8 mouse cellular contexts compared by ENCODE assay signal in genomic region chr10:39320798-39321622, GRCm38 (mm10). TPM values are rescaled to one million over a fixed set of nuclear protein-coding genes. Genes with fewer than 3 reads are reported as not detected.
DNase-seq lines count a peak whose midpoint lies in the region; ATAC-seq lines count a peak whose summit lies in the region.

No protein-coding gene starts in this region.

- H3K36me3 ChIP-seq in forebrain, embryonic 15.5 days: no peaks in the 10 kb centered on the region
- no peaks in the 10 kb centered on the region for H3K36me3 ChIP-seq in hindbrain, embryonic 13.5 days
- no peaks in the 10 kb centered on the region for H3K36me3 ChIP-seq in midbrain, embryonic 11.5 days (ENCODE audit: control insufficient read depth, insufficient read depth, low read length)

- peak overlapping the region; percentile 90 for H3K27ac ChIP-seq in forebrain, embryonic 15.5 days (replicated peaks)
- peak overlapping the region; percentile 25; the same call in 1 of the 2 replicates for H3K27ac ChIP-seq in hindbrain, embryonic 13.5 days
- no peak overlapping the region for H3K27ac ChIP-seq in midbrain, embryonic 11.5 days (ENCODE audit: low read depth, low read length)

- no peak overlapping the region for H3K4me3 ChIP-seq in forebrain, embryonic 15.5 days
- no peak overlapping the region for H3K4me3 ChIP-seq in hindbrain, embryonic 13.5 days
- H3K4me3 ChIP-seq in midbrain, embryonic 11.5 days (ENCODE audit: low read depth, low read length): no peak overlapping the region

- H3K9ac ChIP-seq in forebrain, embryonic 15.5 days (replicated peaks): no peak overlapping the region
- no peak overlapping the region for H3K9ac ChIP-seq in hindbrain, embryonic 13.5 days
- no peak overlapping the region for H3K9ac ChIP-seq in midbrain, embryonic 11.5 days (ENCODE audit: low read length)

- peak; percentile 5 for DNase-seq in right cerebral cortex, adult 18-20 months
- no peak for DNase-seq in right cerebral cortex, postnatal 25 days
- DNase-seq in midbrain, embryonic 11.5 days (ENCODE audit: low spot score, missing footprints): peak; percentile 83
- DNase-seq in kidney, postnatal 14 days: no peak
- DNase-seq in urinary bladder, postnatal 4 days (ENCODE audit: low spot score in 2 of 2): no peak
- no peak for DNase-seq in thymus, postnatal 4 days

- H3K9me3 ChIP-seq in forebrain, embryonic 15.5 days: no peaks in the 10 kb centered on the region
- H3K9me3 ChIP-seq in hindbrain, embryonic 13.5 days: no peaks in the 10 kb centered on the region
- H3K9me3 ChIP-seq in midbrain, embryonic 11.5 days (ENCODE audit: control insufficient read depth, low read length): no peaks in the 10 kb centered on the region

- peak; percentile 95 for ATAC-seq in forebrain, embryonic 15.5 days (replicated peaks)
- ATAC-seq in hindbrain, embryonic 13.5 days (ENCODE audit: low FRiP score): peak; percentile 84
- peak; percentile 24; the same call in 1 of the 2 replicates for ATAC-seq in midbrain, embryonic 11.5 days (ENCODE audit: low FRiP score)

- 32% methylated on average over 17 of the region's 17 CpGs for WGBS in forebrain, embryonic 15.5 days
- WGBS in hindbrain, embryonic 13.5 days: 57% methylated on average over 17 of the region's 17 CpGs
- WGBS in midbrain, embryonic 11.5 days: 77% methylated on average over 17 of the region's 17 CpGs

- H3K4me2 ChIP-seq in forebrain, embryonic 15.5 days (replicated peaks): peak overlapping the region; percentile 12; the same call in 1 of the 2 replicates
- 0 out of 2 replicates have a peak overlapping the region, but pooled peaks have one; percentile 6 for H3K4me2 ChIP-seq in hindbrain, embryonic 13.5 days
- H3K4me2 ChIP-seq in midbrain, embryonic 11.5 days: no peak overlapping the region

- no peaks in the 10 kb centered on the region for H3K27me3 ChIP-seq in forebrain, embryonic 15.5 days
- H3K27me3 ChIP-seq in hindbrain, embryonic 13.5 days: no peaks in the 10 kb centered on the region
- no peaks in the 10 kb centered on the region for H3K27me3 ChIP-seq in midbrain, embryonic 11.5 days (ENCODE audit: control insufficient read depth, insufficient read depth, low read length)

- peaks cover 25% of the 10 kb centered on the region for H3K4me1 ChIP-seq in forebrain, embryonic 15.5 days
- peaks cover 14% of the 10 kb centered on the region for H3K4me1 ChIP-seq in hindbrain, embryonic 13.5 days (replicated peaks)
- H3K4me1 ChIP-seq in midbrain, embryonic 11.5 days (ENCODE audit: control insufficient read depth, insufficient read depth, low read length): no peaks in the 10 kb centered on the region

RNA-seq across cellular contexts. Expression of gene Fyn, which starts 47.6 kb away (rescaled TPM):
- 75.6 and 79.3 TPM in 2 replicates for polyA plus RNA-seq in forebrain, embryonic 15.5 days (2015; fragmentation: Nextera tagmentation; extraction: Ambion mirVana)
- 68.3 and 71.0 TPM in 2 replicates for polyA plus RNA-seq in hindbrain, embryonic 13.5 days (2015; fragmentation: Nextera tagmentation; extraction: Ambion mirVana)
- 43.7 and 44.3 TPM in 2 replicates for polyA plus RNA-seq in midbrain, embryonic 11.5 days (2014; fragmentation: Nextera tagmentation; extraction: Ambion mirVana)

Comparison
In these comparisons a context has a peak if more than half of its experiments do, and no peak if none do; other contexts are left out.
1. DNase-seq: peak in right cerebral cortex, adult 18-20 months (single experiment) and midbrain, embryonic 11.5 days (single experiment); none in right cerebral cortex, postnatal 25 days (single experiment), kidney, postnatal 14 days (single experiment), urinary bladder, postnatal 4 days (0 of 2) and thymus, postnatal 4 days (single experiment).
2. ATAC-seq: peak in every context shown above with its lines; median percentile 95 in forebrain, embryonic 15.5 days; 84 in hindbrain, embryonic 13.5 days; 24 in midbrain, embryonic 11.5 days.